Mouse (Mus musculus) limb, embryonic 14.5 days (tissue): Measurements from ENCODE around the gene Onecut3. TPM values are rescaled to one million over a fixed set of nuclear protein-coding genes. Genes with fewer than 3 reads are reported as not detected.

Experiments used
- ATAC-seq: fragments of 200-750 bp; cut with Nextera tagmentation; 2 replicates; pipeline ENCODE4 v1.8.0; 2017; ENCODE audit warnings: low read depth, moderate number of reproducible peaks, moderate TSS enrichment; ENCODE audit not compliant: low FRiP score
- DNase-seq: peaks from one replicate; pipeline ENCODE4 v3.0.0-alpha.2; 2015; ENCODE audit warnings: low spot score
- H3K27ac ChIP-seq: fragments of 300-500 bp; sonication (generic); replicated peaks from 2 replicates; pipeline ENCODE4 v1.5.1; 2014; ENCODE audit warnings: low read depth, mild to moderate bottlenecking, low read length, moderate library complexity, mixed read lengths
- H3K27me3 ChIP-seq: fragments of 300-500 bp; sonication (generic); 2 replicates; pipeline ENCODE4 v1.6.1; 2014; ENCODE audit warnings: low read length, mixed read lengths; ENCODE audit not compliant: control insufficient read depth, insufficient read depth
- H3K36me3 ChIP-seq: fragments of 300-500 bp; sonication (generic); 2 replicates; pipeline ENCODE4 v1.6.1; 2014; ENCODE audit warnings: mild to moderate bottlenecking, low read length, moderate library complexity, mixed read lengths; ENCODE audit not compliant: control insufficient read depth, insufficient read depth
- H3K4me1 ChIP-seq: fragments of 300-500 bp; sonication (generic); 2 replicates; pipeline ENCODE4 v1.6.1; 2014; ENCODE audit warnings: antibody characterized with exemption, low read length, mixed read lengths; ENCODE audit not compliant: control insufficient read depth, insufficient read depth
- H3K4me2 ChIP-seq: fragments of 300-500 bp; sonication (generic); replicated peaks from 2 replicates; pipeline ENCODE4 v1.6.1; 2014; ENCODE audit warnings: low read depth, mild to moderate bottlenecking, low read length, moderate library complexity; ENCODE audit not compliant: severe bottlenecking
- H3K4me3 ChIP-seq: fragments of 300-500 bp; sonication (generic); replicated peaks from 2 replicates; pipeline ENCODE4 v1.5.1; 2014; ENCODE audit warnings: low read length
- H3K9ac ChIP-seq: fragments of 300-500 bp; sonication (generic); 2 replicates; pipeline ENCODE4 v1.6.1; 2014; ENCODE audit warnings: mild to moderate bottlenecking, low read depth, low read length, moderate library complexity; ENCODE audit not compliant: severe bottlenecking
- H3K9me3 ChIP-seq: fragments of 300-500 bp; sonication (generic); 2 replicates; pipeline ENCODE4 v1.6.1; 2016; ENCODE audit warnings: low read length; ENCODE audit not compliant: control insufficient read depth
- POLR2A ChIP-seq: fragments of 200-500 bp; IDR thresholded peaks from 2 replicates; pipeline ENCODE4 v1.8.0; 2012; ENCODE audit warnings: inconsistent platforms, mild to moderate bottlenecking, moderate library complexity, borderline replicate concordance; ENCODE audit not compliant: insufficient read depth, insufficient read length; ENCODE audit errors: extremely low read depth
- WGBS: fragments of 180-500 bp; shearing (Covaris S2); extraction: QIAGEN DNeasy Blood & Tissue Kit; methylation state at CpG from one replicate; pipeline ENCODE4 v1.1.7; 2014; 5-methylcytosine and 5-hydroxymethylcytosine counted together
- polyA plus RNA-seq, 2 experiments: library from polyadenylated mRNA; depleted of rRNA in 1 of 2; stranded (reverse) in 1 of 2; unstranded in 1 of 2; fragments of >200 nt; fragmentation: Nextera tagmentation in 1 of 2; extraction: Ambion mirVana in 1 of 2; gene quantifications; 2 replicates each; pipeline versions ENCODE4 v1.2.1 to v1.2.3; 2012 to 2014

The Onecut3 gene
- polyA plus RNA-seq, 2 experiments: 0.01 TPM; not detected in 1

- Histone ChIP-seq H3K4me1 (no peaks in the 10 kb centered on the region), H3K36me3 (no peaks in the 10 kb centered on the region), H3K27ac (no peak overlapping the region), H3K4me2 (no peak overlapping the region), H3K4me3 (no peak overlapping the region), H3K9ac (no peak overlapping the region), H3K9me3 (no peaks in the 10 kb centered on the region), H3K27me3 (peaks cover 32% of the 10 kb centered on the region; the same call in 1 of the 2 replicates)
- no peak for ATAC-seq
- no peak for TF ChIP-seq POLR2A
- no peak for DNase-seq
- 20% methylated on average over 7 of the region's 7 CpGs for WGBS
These were observed 39.1 kb downstream of the Onecut3 start for GRCm38 (mm10) chr10:80533704-80534103.

- no peak overlapping the region for H3K4me3 ChIP-seq
- ATAC-seq: no peak
- peaks cover 3% of the 10 kb centered on the region; the same call in 1 of the 2 replicates for H3K4me1 ChIP-seq
- TF ChIP-seq POLR2A: no peak
- DNase-seq: no peak
- H3K9ac ChIP-seq: no peak overlapping the region
- H3K27me3 ChIP-seq: peaks cover 32% of the 10 kb centered on the region; the same call in 1 of the 2 replicates
- H3K4me2 ChIP-seq: no peak overlapping the region
- no peaks in the 10 kb centered on the region for H3K36me3 ChIP-seq
- H3K9me3 ChIP-seq: no peaks in the 10 kb centered on the region
- H3K27ac ChIP-seq: no peak overlapping the region
- WGBS: 12% methylated on average over 14 of the region's 14 CpGs
These were observed 40.4 kb downstream of the Onecut3 start for GRCm38 (mm10) chr10:80535071-80535470.

- Histone ChIP-seq H3K9ac (no peak overlapping the region), H3K4me2 (no peak overlapping the region), H3K4me1 (peaks cover 3% of the 10 kb centered on the region; the same call in 1 of the 2 replicates), H3K36me3 (no peaks in the 10 kb centered on the region), H3K4me3 (no peak overlapping the region), H3K27me3 (peaks cover 32% of the 10 kb centered on the region; the same call in 1 of the 2 replicates), H3K27ac (no peak overlapping the region), H3K9me3 (no peaks in the 10 kb centered on the region)
- DNase-seq (no peak), ATAC-seq (no peak)
- TF ChIP-seq POLR2A: no peak
- WGBS: 10% methylated on average over 13 of the region's 13 CpGs
These were observed 41.1 kb downstream of the Onecut3 start for GRCm38 (mm10) chr10:80535711-80536110.

- peaks cover 32% of the 10 kb centered on the region; the same call in 1 of the 2 replicates for H3K27me3 ChIP-seq
- no peak overlapping the region for H3K4me2 ChIP-seq
- no peak overlapping the region for H3K27ac ChIP-seq
- H3K9ac ChIP-seq: no peak overlapping the region
- no peak overlapping the region for H3K4me3 ChIP-seq
- 49% methylated on average over 5 of the region's 5 CpGs for WGBS
- no peak for TF ChIP-seq POLR2A
- peaks cover 23% of the 10 kb centered on the region for H3K36me3 ChIP-seq
- H3K4me1 ChIP-seq: peaks cover 3% of the 10 kb centered on the region; the same call in 1 of the 2 replicates
- no peak for DNase-seq
- H3K9me3 ChIP-seq: no peaks in the 10 kb centered on the region
- ATAC-seq: no peak
These were observed 43.5 kb downstream of the Onecut3 start for GRCm38 (mm10) chr10:80538180-80538579.

- H3K36me3 ChIP-seq: peaks cover 30% of the 10 kb centered on the region
- 0 out of 2 replicates have a peak, but pooled peaks have one; percentile 21 for ATAC-seq
- 0 out of 2 replicates have a peak within 1 kb of the TSS, but pooled peaks have one; percentile 7 for H3K4me3 ChIP-seq
- H3K4me1 ChIP-seq: peaks cover 3% of the 10 kb centered on the region; the same call in 1 of the 2 replicates
- peak; percentile 55 for DNase-seq
- H3K9ac ChIP-seq: no peak within 1 kb of the TSS
- no peaks in the 10 kb centered on the region for H3K9me3 ChIP-seq
- 4% methylated on average over 28 of the region's 30 CpGs for WGBS
- H3K27ac ChIP-seq: no peak within 1 kb of the TSS
- peaks cover 32% of the 10 kb centered on the region; the same call in 1 of the 2 replicates for H3K27me3 ChIP-seq
- peak within 1 kb of the TSS; percentile 37 for H3K4me2 ChIP-seq
- TF ChIP-seq POLR2A: no peak
These were observed 44.2 kb downstream of the Onecut3 start, which contains the start of gene Atp8b3 for GRCm38 (mm10) chr10:80538710-80539394. Atp8b3 (minus strand) TSS chr10:80539124.
